Mouse (Mus musculus) lung, adult 2 months (tissue): ENCODE measurements around the gene Ctu1. TPM values are rescaled to one million over a fixed set of nuclear protein-coding genes. Genes with fewer than 3 reads are reported as not detected.

Experiments used
- DNase-seq: peaks from one replicate; pipeline ENCODE4 v3.0.0; 2022
- H3K4me1 ChIP-seq: fragments of 200-500 bp; 2 replicates; pipeline ENCODE4 v1.6.1; 2011; ENCODE audit warnings: low read length; ENCODE audit not compliant: control insufficient read depth, insufficient read depth
- H3K4me3 ChIP-seq: fragments of 200-500 bp; replicated peaks from 2 replicates; pipeline ENCODE3; 2011; ENCODE audit warnings: low read depth, mild to moderate bottlenecking, control low read depth, low read length; ENCODE audit errors: extremely low read depth
- CTCF ChIP-seq: fragments of 200-500 bp; IDR thresholded peaks from 2 replicates; pipeline ENCODE4 v1.5.1; 2011; ENCODE audit warnings: mild to moderate bottlenecking, low read length, control low read depth; ENCODE audit not compliant: insufficient read depth
- POLR2A ChIP-seq: fragments of 200-500 bp; IDR thresholded peaks from 2 replicates; pipeline ENCODE4 v1.6.1; 2011; ENCODE audit warnings: low read depth, mild to moderate bottlenecking, control low read depth, low read length, borderline replicate concordance; ENCODE audit errors: extremely low read depth
- WGBS: fragments of 180-500 bp; shearing (Covaris S2); methylation state at CpG from one replicate; pipeline ENCODE4 v1.1.7; 2018; 5-methylcytosine and 5-hydroxymethylcytosine counted together
- polyA plus RNA-seq: library from polyadenylated mRNA; depleted of rRNA; stranded (reverse); fragments of >200 nt; gene quantifications from 2 replicates; pipeline ENCODE4 v1.2.3, GENCODE M21; 2012; rRNA removed

Gene Ctu1
- polyA plus RNA-seq: 9.8 and 11.5 TPM in 2 replicates

- H3K4me1 ChIP-seq: peaks cover 5% of the 10 kb centered on the region; the same call in 1 of the 2 replicates
- DNase-seq: peak; percentile 79
- peak within 1 kb of the TSS; percentile 92 for H3K4me3 ChIP-seq
- TF ChIP-seq CTCF (no peak), POLR2A (peak; percentile 70; the same call in 1 of the 2 replicates)
- WGBS: under 1% methylated on average over 26 of the region's 26 CpGs
Measured at GRCm38 (mm10) chr7:43671809-43672580, at the start of gene Ctu1. Ctu1 (plus strand) TSS chr7:43672016.

- Histone ChIP-seq H3K4me1 (no peaks in the 10 kb centered on the region), H3K4me3 (no peak overlapping the region)
- DNase-seq: no peak
- 64% methylated on average over 7 of the region's 7 CpGs for WGBS
- TF ChIP-seq CTCF (no peak), POLR2A (no peak)
Measured at GRCm38 (mm10) chr7:43622927-43623326, 48.9 kb upstream of the Ctu1 start.

DNA sequence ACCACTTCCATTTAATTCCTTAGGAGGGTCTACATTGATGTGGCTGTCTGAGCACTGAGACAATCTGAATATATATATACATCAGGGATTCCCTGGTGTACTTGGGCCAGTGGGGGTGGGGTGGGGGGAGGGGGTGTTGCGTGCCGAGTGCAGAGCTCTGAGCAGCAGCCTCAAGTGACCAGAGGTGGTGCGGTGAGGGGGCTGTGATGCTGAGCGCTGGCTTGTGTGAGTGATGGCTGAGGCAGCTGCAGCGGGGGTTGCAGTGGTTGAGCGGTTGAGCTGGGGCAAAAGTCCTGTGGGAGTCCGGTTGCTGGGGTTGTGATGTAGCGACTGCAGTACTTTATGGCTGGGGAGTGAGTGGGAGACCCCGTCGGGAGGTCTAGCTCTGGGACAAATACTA lies 48.0 kb upstream of the Ctu1 start:
- 16% methylated on average over 10 of the region's 10 CpGs for WGBS
- no peak overlapping the region for H3K4me3 ChIP-seq
- TF ChIP-seq CTCF (no peak), POLR2A (no peak)
- H3K4me1 ChIP-seq: no peaks in the 10 kb centered on the region
- no peak for DNase-seq

GRCm38 (mm10) chr7:43625065-43625464 lies 46.8 kb upstream of the Ctu1 start:
- H3K4me3 ChIP-seq: no peak overlapping the region
- WGBS: 75% methylated on average over 3 of the region's 3 CpGs
- DNase-seq: no peak
- no peak for TF ChIP-seq POLR2A
- TF ChIP-seq CTCF: no peak
- H3K4me1 ChIP-seq: no peaks in the 10 kb centered on the region

- WGBS: 70% methylated on average over 8 of the region's 8 CpGs
Measured at GRCm38 (mm10) chr7:43625794-43626422, 45.9 kb upstream of the Ctu1 start.

GRCm38 (mm10) chr7:43633940-43634339 lies 37.9 kb upstream of the Ctu1 start:
- DNase-seq: no peak
- Histone ChIP-seq H3K4me3 (no peak overlapping the region), H3K4me1 (no peaks in the 10 kb centered on the region; the same call in 1 of the 2 replicates)
- TF ChIP-seq CTCF: no peak
- TF ChIP-seq POLR2A: no peak
- WGBS: 72% methylated on average over 4 of the region's 4 CpGs

More at GRCm38 (mm10) chr7:43625794-43626422, 45.9 kb upstream of the Ctu1 start:
- no peak for DNase-seq
- H3K4me1 ChIP-seq: no peaks in the 10 kb centered on the region
- TF ChIP-seq POLR2A (no peak), CTCF (no peak)
- H3K4me3 ChIP-seq: no peak overlapping the region

GRCm38 (mm10) chr7:43634500-43634899 lies 37.3 kb upstream of the Ctu1 start, which contains the start of gene Ceacam18:
Ceacam18 (plus strand) TSS chr7:43634707.
- no peak within 1 kb of the TSS for H3K4me3 ChIP-seq
- no peak for DNase-seq
- 43% methylated on average over 6 of the region's 6 CpGs for WGBS
- TF ChIP-seq POLR2A (no peak), CTCF (no peak)
- no peaks in the 10 kb centered on the region; the same call in 1 of the 2 replicates for H3K4me1 ChIP-seq

- no peak for TF ChIP-seq POLR2A
- no peak for TF ChIP-seq CTCF
- DNase-seq: no peak
- H3K4me3 ChIP-seq: no peak overlapping the region
- H3K4me1 ChIP-seq: no peaks in the 10 kb centered on the region; the same call in 1 of the 2 replicates
- WGBS: 44% methylated on average over 2 of the region's 2 CpGs
Measured at GRCm38 (mm10) chr7:43636194-43636593, 35.6 kb upstream of the Ctu1 start.

DNA sequence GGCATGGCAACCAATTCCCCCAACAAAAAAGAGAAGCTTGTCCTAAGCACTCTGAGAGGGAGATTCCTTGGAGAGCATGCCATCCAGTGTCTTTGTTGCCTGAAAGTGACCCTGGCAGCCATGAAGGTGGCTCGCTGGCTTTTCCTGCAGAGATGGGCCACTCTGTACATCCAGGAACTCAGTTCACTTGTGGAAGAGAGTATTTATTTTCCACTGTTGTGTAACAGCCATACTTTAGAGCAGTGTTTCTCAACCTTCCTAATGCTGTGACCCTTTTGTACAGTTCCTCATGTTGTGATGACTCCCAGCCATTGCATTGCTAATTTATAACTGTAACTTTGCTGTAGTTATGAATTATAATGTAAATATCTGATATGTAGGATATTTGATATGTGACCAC lies 34.7 kb upstream of the Ctu1 start:
- WGBS: 66% methylated on average over 1 of the region's 1 CpGs
- no peaks in the 10 kb centered on the region; the same call in 1 of the 2 replicates for H3K4me1 ChIP-seq
- TF ChIP-seq POLR2A: no peak
- no peak for TF ChIP-seq CTCF
- DNase-seq: no peak
- H3K4me3 ChIP-seq: no peak overlapping the region
